Mouse (Mus musculus) ES-E14 (cell line): ENCODE measurements around the gene Rnf151.

ENCODE experiments used
- HCFC1 ChIP-seq: IDR thresholded peaks from 2 replicates; pipeline ENCODE4 v1.6.1; 2012; ENCODE audit warnings: low read length, inconsistent platforms, borderline replicate concordance; ENCODE audit not compliant: insufficient read depth
- MAFK ChIP-seq: IDR thresholded peaks from 2 replicates; pipeline ENCODE4 v1.6.1; 2014; ENCODE audit warnings: mild to moderate bottlenecking, low read depth, low read length, inconsistent platforms; ENCODE audit not compliant: insufficient read depth
- ZC3H11A ChIP-seq: IDR thresholded peaks from 2 replicates; pipeline ENCODE4 v1.6.1; 2012; ENCODE audit warnings: low read depth, mild to moderate bottlenecking, inconsistent platforms, low read length, borderline replicate concordance
- ZNF384 ChIP-seq: IDR thresholded peaks from 2 replicates; pipeline ENCODE4 v1.6.1; 2012; ENCODE audit warnings: low read depth, low read length, inconsistent platforms

DNA sequence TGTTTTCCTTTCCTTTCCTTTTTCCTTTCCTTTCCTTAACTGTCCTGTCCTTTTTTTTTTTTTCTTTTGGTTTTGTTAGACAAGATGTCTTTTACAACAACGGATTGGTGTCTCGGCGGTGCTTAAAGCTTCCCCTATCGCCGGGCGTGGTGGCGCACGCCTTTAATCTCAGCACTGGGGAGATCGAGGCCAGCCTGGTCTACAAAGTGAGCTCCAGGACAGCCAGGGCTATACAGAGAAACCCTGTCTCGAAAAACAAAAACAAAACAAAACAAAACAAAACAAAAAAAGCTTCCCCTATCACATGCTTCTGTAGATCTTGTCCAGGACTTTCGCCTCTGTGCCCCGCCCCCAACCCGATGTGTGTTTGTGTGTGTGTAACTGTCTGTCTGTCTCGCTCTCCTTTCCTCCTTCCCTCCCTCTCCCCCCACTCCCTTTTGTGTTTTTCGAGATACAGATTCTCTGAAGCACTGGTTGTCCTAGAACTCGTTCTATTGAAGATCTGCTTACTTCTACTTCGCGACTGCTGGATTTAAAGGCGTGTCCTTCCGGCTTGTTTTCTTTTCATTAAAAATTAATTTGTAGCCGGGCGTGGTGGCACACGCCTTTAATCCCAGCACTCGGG, 9.9 kb downstream of the Rnf151 start:
- TF ChIP-seq ZC3H11A (no peak), HCFC1 (no peak), MAFK (no peak), ZNF384 (no peak)
